Mouse (Mus musculus) G1E (cell line): ENCODE data around the gene Phactr4.

Source experiments
- CTCF ChIP-seq: IDR thresholded peaks from 2 replicates; pipeline ENCODE4 v1.5.1; 2012; ENCODE audit warnings: low read depth, low read length, inconsistent platforms, mixed read lengths
- GATA1 ChIP-seq: IDR thresholded peaks from 2 replicates; pipeline ENCODE4 v1.6.1; 2012; ENCODE audit warnings: borderline replicate concordance, low read length, inconsistent platforms, mixed read lengths
- GATA2 ChIP-seq: IDR thresholded peaks from 2 replicates; pipeline ENCODE4 v1.6.1; 2012; ENCODE audit warnings: low read depth, low read length, inconsistent platforms, borderline replicate concordance
- POLR2AphosphoS5 ChIP-seq: IDR thresholded peaks from 2 replicates; pipeline ENCODE4 v1.6.1; 2012; ENCODE audit warnings: low read depth, low read length, inconsistent platforms; ENCODE audit not compliant: insufficient replicate concordance
- TAL1 ChIP-seq: conservative IDR thresholded peaks from 2 replicates; pipeline ENCODE4 v1.6.1; 2012; ENCODE audit warnings: low read depth, low read length, inconsistent platforms, mixed read lengths

- TF ChIP-seq CTCF (no peak), GATA1 (no peak), TAL1 (no peak), GATA2 (no peak), POLR2AphosphoS5 (no peak)
These were observed 48.5 kb downstream of the Phactr4 start for GRCm38 (mm10) chr4:132373820-132374219.
